Mouse (Mus musculus): ENCODE results near the gene Gnai2. TPM values are rescaled to one million over a fixed set of nuclear protein-coding genes. Genes with fewer than 3 reads are reported as not detected.

Gnai2 gene
- polyA plus RNA-seq, 1 experiment: 301 TPM

GRCm38 (mm10) chr9:107633661-107634405, 1.3 kb downstream of the Gnai2 start:
- peak in 1 of 2 experiments; percentile 62 for DNase-seq
- H3K4me3 ChIP-seq (replicated peaks; ENCODE audit: insufficient read depth, low read depth, low read length): peak overlapping the region; percentile 87
- H3K4me1 ChIP-seq (ENCODE audit: control insufficient read depth, insufficient read depth, low read length): peaks cover 14% of the 10 kb centered on the region
- 4% methylated on average over 15 of the region's 15 CpGs for WGBS
- H3K27me3 ChIP-seq (ENCODE audit: control insufficient read depth, insufficient read depth, low read length): no peaks in the 10 kb centered on the region
- H3K27ac ChIP-seq (ENCODE audit: insufficient read depth, low read length): peak overlapping the region; percentile 41
- TF ChIP-seq CTCF (IDR thresholded peaks at IDR 0.05; ENCODE audit: borderline replicate concordance, insufficient read depth, low read depth, low read length) (no peak), POLR2A (IDR thresholded peaks at IDR 0.05; ENCODE audit: borderline replicate concordance, insufficient read depth, low read length) (no peak)

GRCm38 (mm10) chr9:107633091-107633660, 2.0 kb downstream of the Gnai2 start:
- 0 out of 2 replicates have a peak, but pooled peaks have one; percentile 28 for TF ChIP-seq POLR2A (IDR thresholded peaks at IDR 0.05; ENCODE audit: borderline replicate concordance, insufficient read depth, low read length)
- TF ChIP-seq CTCF (IDR thresholded peaks at IDR 0.05; ENCODE audit: borderline replicate concordance, insufficient read depth, low read depth, low read length): no peak
- peak overlapping the region; percentile 87 for H3K4me3 ChIP-seq (replicated peaks; ENCODE audit: insufficient read depth, low read depth, low read length)
- peaks cover 20% of the 10 kb centered on the region for H3K4me1 ChIP-seq (ENCODE audit: control insufficient read depth, insufficient read depth, low read length)
- peak in 1 of 2 experiments; percentile 59 for DNase-seq
- 4% methylated on average over 33 of the region's 33 CpGs for WGBS
- peak overlapping the region; percentile 41 for H3K27ac ChIP-seq (ENCODE audit: insufficient read depth, low read length)
- no peaks in the 10 kb centered on the region for H3K27me3 ChIP-seq (ENCODE audit: control insufficient read depth, insufficient read depth, low read length)

- TF ChIP-seq CTCF (IDR thresholded peaks at IDR 0.05; ENCODE audit: borderline replicate concordance, insufficient read depth, low read depth, low read length) (no peak), POLR2A (IDR thresholded peaks at IDR 0.05; ENCODE audit: borderline replicate concordance, insufficient read depth, low read length) (no peak)
- H3K4me3 ChIP-seq (replicated peaks; ENCODE audit: insufficient read depth, low read depth, low read length): peak overlapping the region; percentile 87
- no peaks in the 10 kb centered on the region for H3K27me3 ChIP-seq (ENCODE audit: control insufficient read depth, insufficient read depth, low read length)
- peaks cover 25% of the 10 kb centered on the region for H3K4me1 ChIP-seq (ENCODE audit: control insufficient read depth, insufficient read depth, low read length)
- H3K27ac ChIP-seq (ENCODE audit: insufficient read depth, low read length): peak overlapping the region; percentile 41
- DNase-seq: peak in 1 of 2 experiments; percentile 44
- 19% methylated on average over 6 of the region's 6 CpGs for WGBS
Measured at GRCm38 (mm10) chr9:107632478-107632877, 2.7 kb downstream of the Gnai2 start.

- no peaks in the 10 kb centered on the region for H3K27me3 ChIP-seq (ENCODE audit: control insufficient read depth, insufficient read depth, low read length)
- H3K4me3 ChIP-seq (replicated peaks; ENCODE audit: insufficient read depth, low read depth, low read length): no peak overlapping the region
- WGBS: 80% methylated on average over 8 of the region's 8 CpGs
- TF ChIP-seq CTCF (IDR thresholded peaks at IDR 0.05; ENCODE audit: borderline replicate concordance, insufficient read depth, low read depth, low read length): no peak
- TF ChIP-seq POLR2A (IDR thresholded peaks at IDR 0.05; ENCODE audit: borderline replicate concordance, insufficient read depth, low read length): no peak
- peaks cover 31% of the 10 kb centered on the region for H3K4me1 ChIP-seq (ENCODE audit: control insufficient read depth, insufficient read depth, low read length)
- no peak overlapping the region for H3K27ac ChIP-seq (ENCODE audit: insufficient read depth, low read length)
- DNase-seq: no peak
Measured at GRCm38 (mm10) chr9:107631861-107632260, 3.3 kb downstream of the Gnai2 start.

- Histone ChIP-seq H3K4me3 (replicated peaks; ENCODE audit: insufficient read depth, low read depth, low read length) (no peak overlapping the region), H3K27me3 (ENCODE audit: control insufficient read depth, insufficient read depth, low read length) (no peaks in the 10 kb centered on the region), H3K27ac (ENCODE audit: insufficient read depth, low read length) (no peak overlapping the region), H3K4me1 (ENCODE audit: control insufficient read depth, insufficient read depth, low read length) (peaks cover 36% of the 10 kb centered on the region)
- WGBS: 72% methylated on average over 9 of the region's 9 CpGs
- no peak for DNase-seq
- no peak for TF ChIP-seq CTCF (IDR thresholded peaks at IDR 0.05; ENCODE audit: borderline replicate concordance, insufficient read depth, low read depth, low read length)
- no peak for TF ChIP-seq POLR2A (IDR thresholded peaks at IDR 0.05; ENCODE audit: borderline replicate concordance, insufficient read depth, low read length)
Measured at GRCm38 (mm10) chr9:107631311-107631826, 3.8 kb downstream of the Gnai2 start.

GRCm38 (mm10) chr9:107630576-107630975, 4.6 kb downstream of the Gnai2 start:
- H3K27ac ChIP-seq (ENCODE audit: insufficient read depth, low read length): no peak overlapping the region
- H3K4me1 ChIP-seq (ENCODE audit: control insufficient read depth, insufficient read depth, low read length): peaks cover 41% of the 10 kb centered on the region
- no peak overlapping the region for H3K4me3 ChIP-seq (replicated peaks; ENCODE audit: insufficient read depth, low read depth, low read length)
- H3K27me3 ChIP-seq (ENCODE audit: control insufficient read depth, insufficient read depth, low read length): no peaks in the 10 kb centered on the region
- 62% methylated on average over 4 of the region's 4 CpGs for WGBS
- TF ChIP-seq POLR2A (IDR thresholded peaks at IDR 0.05; ENCODE audit: borderline replicate concordance, insufficient read depth, low read length): no peak
- no peak for TF ChIP-seq CTCF (IDR thresholded peaks at IDR 0.05; ENCODE audit: borderline replicate concordance, insufficient read depth, low read depth, low read length)
- DNase-seq: peak; percentile 46 to 56

- WGBS: 48% methylated on average over 14 of the region's 14 CpGs
- H3K27me3 ChIP-seq (ENCODE audit: control insufficient read depth, insufficient read depth, low read length): no peaks in the 10 kb centered on the region
- H3K27ac ChIP-seq (ENCODE audit: insufficient read depth, low read length): no peak overlapping the region
- TF ChIP-seq POLR2A (IDR thresholded peaks at IDR 0.05; ENCODE audit: borderline replicate concordance, insufficient read depth, low read length): no peak
- no peak for TF ChIP-seq CTCF (IDR thresholded peaks at IDR 0.05; ENCODE audit: borderline replicate concordance, insufficient read depth, low read depth, low read length)
- DNase-seq: no peak
- H3K4me3 ChIP-seq (replicated peaks; ENCODE audit: insufficient read depth, low read depth, low read length): no peak overlapping the region
- peaks cover 45% of the 10 kb centered on the region for H3K4me1 ChIP-seq (ENCODE audit: control insufficient read depth, insufficient read depth, low read length)
Measured at GRCm38 (mm10) chr9:107629901-107630425, 5.2 kb downstream of the Gnai2 start.

All from cerebellum, adult 2 months (tissue).